Mouse (Mus musculus) lung, adult 2 months (tissue): ENCODE measurements around the gene Dio3. TPM values are rescaled to one million over a fixed set of nuclear protein-coding genes. Genes with fewer than 3 reads are reported as not detected.

Source experiments
- DNase-seq: peaks from one replicate; pipeline ENCODE4 v3.0.0; 2022
- H3K4me1 ChIP-seq: fragments of 200-500 bp; 2 replicates; pipeline ENCODE4 v1.6.1; 2011; ENCODE audit warnings: low read length; ENCODE audit not compliant: control insufficient read depth, insufficient read depth
- H3K4me3 ChIP-seq: fragments of 200-500 bp; replicated peaks from 2 replicates; pipeline ENCODE3; 2011; ENCODE audit warnings: low read depth, mild to moderate bottlenecking, control low read depth, low read length; ENCODE audit errors: extremely low read depth
- CTCF ChIP-seq: fragments of 200-500 bp; IDR thresholded peaks from 2 replicates; pipeline ENCODE4 v1.5.1; 2011; ENCODE audit warnings: mild to moderate bottlenecking, low read length, control low read depth; ENCODE audit not compliant: insufficient read depth
- POLR2A ChIP-seq: fragments of 200-500 bp; IDR thresholded peaks from 2 replicates; pipeline ENCODE4 v1.6.1; 2011; ENCODE audit warnings: low read depth, mild to moderate bottlenecking, control low read depth, low read length, borderline replicate concordance; ENCODE audit errors: extremely low read depth
- WGBS: fragments of 180-500 bp; shearing (Covaris S2); methylation state at CpG from one replicate; pipeline ENCODE4 v1.1.7; 2018; 5-methylcytosine and 5-hydroxymethylcytosine counted together
- polyA plus RNA-seq: library from polyadenylated mRNA; depleted of rRNA; stranded (reverse); fragments of >200 nt; gene quantifications from 2 replicates; pipeline ENCODE4 v1.2.3, GENCODE M21; 2012

Gene Dio3
- polyA plus RNA-seq, 1 experiment: 0.25 TPM

DNA sequence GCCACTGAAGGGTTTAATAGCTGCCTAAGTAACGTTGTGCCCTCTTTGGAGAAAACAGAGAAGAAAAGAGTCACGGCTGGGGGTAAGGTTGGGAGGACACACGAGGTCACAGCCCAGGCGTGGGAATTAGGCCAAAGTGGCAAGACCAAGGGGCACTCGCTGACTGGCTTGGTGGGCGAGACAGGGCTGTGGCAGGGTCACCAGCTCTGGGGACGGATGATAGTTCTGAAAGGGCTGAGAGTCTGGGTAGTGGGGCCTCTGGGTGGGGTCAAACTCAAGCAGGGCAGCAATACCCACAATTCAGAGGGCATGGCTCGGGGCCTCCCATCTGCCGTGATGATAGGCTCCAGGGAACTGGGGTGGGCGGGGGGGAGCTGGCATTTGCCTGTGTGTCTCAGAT lies 23.1 kb upstream of the Dio3 start:
- no peak for DNase-seq
- 71% methylated on average over 10 of the region's 10 CpGs for WGBS
- TF ChIP-seq CTCF (no peak), POLR2A (no peak)
- no peaks in the 10 kb centered on the region for H3K4me1 ChIP-seq
- H3K4me3 ChIP-seq: no peak overlapping the region

DNA sequence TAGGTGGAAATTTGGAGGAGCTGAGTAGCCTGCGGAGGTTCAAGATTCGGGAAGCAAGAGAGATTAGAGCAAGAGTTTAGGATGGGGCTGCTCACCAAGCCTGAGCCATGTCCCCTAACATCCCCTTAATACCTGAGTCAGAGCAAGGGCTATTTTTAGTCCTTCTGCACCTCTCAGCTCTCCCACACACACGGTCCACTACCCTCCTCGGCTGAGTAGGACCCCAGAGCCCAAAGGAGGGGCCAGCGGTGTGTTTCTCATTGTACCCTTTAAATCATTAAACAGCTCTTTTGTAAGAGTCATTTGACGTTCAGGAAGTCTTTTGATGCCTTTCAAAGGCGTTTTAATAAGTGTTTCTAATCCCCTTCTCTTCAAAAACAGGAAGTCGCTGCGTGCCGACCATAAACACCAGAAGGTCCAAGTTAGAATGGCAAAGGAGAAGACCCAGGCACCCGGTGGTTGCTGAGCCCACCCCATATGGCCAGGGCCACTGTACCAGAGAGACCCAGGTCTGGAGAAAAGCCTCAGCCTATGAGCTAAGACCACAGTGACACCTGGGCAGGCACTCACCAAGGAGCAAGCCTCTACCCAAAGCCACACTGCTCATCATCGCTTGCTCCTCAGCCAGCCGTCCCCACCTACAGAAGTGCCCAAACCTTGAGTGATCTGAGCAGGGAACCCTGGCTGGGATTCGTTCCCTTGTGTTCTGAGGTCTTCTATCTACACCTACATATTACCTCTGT lies 22.2 kb upstream of the Dio3 start:
- no peak overlapping the region for H3K4me3 ChIP-seq
- WGBS: 37% methylated on average over 14 of the region's 14 CpGs
- no peaks in the 10 kb centered on the region for H3K4me1 ChIP-seq
- TF ChIP-seq CTCF (no peak), POLR2A (no peak)
- no peak for DNase-seq

DNA sequence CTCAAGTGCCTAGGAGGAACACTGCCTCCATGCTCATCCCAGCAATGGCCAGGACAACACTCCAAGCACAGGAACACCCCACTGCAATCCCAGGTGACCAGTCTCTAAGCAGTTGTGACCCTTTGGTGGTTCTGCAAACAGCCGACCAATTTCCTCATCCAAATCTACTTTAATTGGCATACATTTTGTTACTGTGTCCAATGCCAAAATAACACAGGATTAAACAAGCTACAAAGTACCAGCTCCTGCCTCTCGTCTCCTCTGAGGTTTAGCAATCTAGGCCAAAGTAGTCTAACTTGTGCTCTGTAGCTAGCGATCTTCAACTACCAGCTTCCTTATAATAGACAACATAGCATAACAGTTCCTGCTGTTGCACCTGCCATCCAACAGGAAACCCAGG lies 10.6 kb upstream of the Dio3 start:
- H3K4me3 ChIP-seq: no peak overlapping the region
- TF ChIP-seq POLR2A: no peak
- no peak for TF ChIP-seq CTCF
- DNase-seq: no peak
- WGBS: 74% methylated on average over 3 of the region's 3 CpGs
- no peaks in the 10 kb centered on the region for H3K4me1 ChIP-seq

DNA sequence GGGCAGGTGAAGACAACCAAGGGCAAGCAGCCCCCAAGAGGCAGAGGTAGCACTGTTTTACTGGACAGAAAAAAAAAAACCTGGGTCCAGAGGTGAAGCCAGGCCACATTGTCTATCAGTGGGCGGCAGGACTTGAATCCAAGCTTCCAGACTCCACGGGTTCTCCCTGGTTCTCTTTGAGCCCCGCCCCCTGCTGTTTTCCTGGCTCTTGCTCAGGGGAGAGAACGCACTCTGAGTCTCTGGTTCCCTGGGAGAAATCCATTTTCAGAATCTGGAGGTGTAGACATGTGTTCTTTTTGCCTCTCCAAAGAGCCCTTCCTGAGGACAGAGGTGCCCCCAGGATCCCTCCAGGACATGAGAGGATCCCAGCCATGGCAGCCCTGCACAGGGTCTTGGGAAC lies 9.2 kb upstream of the Dio3 start:
- Histone ChIP-seq H3K4me1 (no peaks in the 10 kb centered on the region), H3K4me3 (no peak overlapping the region)
- no peak for TF ChIP-seq CTCF
- TF ChIP-seq POLR2A: no peak
- 76% methylated on average over 4 of the region's 4 CpGs for WGBS
- DNase-seq: no peak

DNA sequence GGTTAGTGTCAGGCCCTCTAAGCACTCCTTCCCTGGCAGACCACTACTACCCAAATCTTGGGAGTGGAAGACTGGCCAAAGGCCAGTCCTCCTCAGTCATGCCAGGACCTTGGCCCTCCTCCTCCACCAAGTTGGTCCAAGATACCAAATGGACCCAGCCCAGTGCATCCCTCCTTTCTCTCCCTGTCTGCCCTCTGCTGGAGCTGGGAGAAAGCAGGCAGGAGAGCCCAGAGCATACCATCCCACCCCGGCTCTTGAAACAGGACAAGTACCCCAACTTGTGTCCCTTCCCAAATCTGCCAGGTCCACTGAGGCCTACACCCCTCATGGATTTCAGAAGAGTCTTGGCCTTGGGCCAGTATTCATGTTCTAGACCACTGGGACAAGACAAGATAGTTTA lies 2.8 kb upstream of the Dio3 start:
- no peak for DNase-seq
- Histone ChIP-seq H3K4me3 (no peak overlapping the region), H3K4me1 (no peaks in the 10 kb centered on the region)
- WGBS: 36% methylated on average over 1 of the region's 1 CpGs
- TF ChIP-seq POLR2A: no peak

DNA sequence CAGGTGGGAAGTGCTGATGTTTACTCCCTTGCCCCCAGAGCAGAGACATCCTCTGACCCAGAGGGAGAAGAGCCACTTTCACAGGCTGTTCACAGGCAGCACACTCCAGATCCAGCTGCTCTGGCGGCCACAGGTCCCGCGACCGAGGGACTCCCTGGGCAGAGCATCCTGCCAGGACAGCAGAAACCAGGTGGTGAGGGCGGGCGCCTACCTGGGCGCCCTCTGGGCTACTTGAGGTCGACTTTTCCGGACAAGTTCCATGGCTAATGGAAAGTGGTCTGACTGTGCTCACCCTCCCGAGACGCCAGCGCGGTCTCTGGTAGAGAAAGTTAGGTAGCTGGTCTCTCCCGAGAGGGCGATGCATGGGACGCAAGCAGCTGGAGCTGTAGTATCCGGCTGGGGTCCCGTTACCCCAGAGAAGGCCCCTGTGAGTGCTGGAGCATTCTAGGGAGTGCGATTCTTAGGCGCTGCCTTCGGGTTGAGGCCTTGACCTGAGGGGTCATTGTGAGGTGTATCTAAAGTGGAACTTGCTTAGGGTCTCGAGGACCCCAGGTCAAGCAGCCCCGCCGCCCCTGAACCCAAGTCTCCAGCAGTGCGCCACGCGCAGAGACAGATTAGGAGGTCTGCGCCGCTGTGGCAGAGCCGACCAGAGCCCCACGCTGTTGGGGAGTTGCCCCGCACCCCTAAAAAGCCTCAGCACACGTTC lies 1.5 kb upstream of the Dio3 start:
- TF ChIP-seq CTCF: no peak
- DNase-seq: peak; percentile 9
- Histone ChIP-seq H3K4me3 (no peak overlapping the region), H3K4me1 (no peaks in the 10 kb centered on the region)
- 6% methylated on average over 33 of the region's 33 CpGs for WGBS

DNA sequence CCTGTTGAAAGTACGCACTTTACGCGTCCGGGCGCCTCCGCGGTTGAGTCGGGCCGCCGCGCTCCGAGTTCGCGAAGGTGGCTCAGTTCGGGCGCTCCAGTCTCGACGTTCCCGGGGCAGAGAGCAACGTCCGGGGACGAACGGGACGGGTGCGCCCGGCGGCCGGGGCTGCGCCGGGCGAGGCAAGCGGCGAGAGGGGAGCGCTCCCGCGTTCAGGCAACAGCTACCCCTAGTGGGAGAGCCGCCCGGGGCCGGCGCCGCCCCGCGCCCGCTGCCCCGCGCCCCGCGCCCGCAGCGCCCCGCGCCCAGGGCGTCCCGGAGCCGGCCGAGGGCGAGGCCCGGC lies 932 bp upstream of the Dio3 start:
- DNase-seq: peak; percentile 14
- 1% methylated on average over 56 of the region's 58 CpGs for whole genome bisulfite sequencing
- TF ChIP-seq POLR2A: no peak
- no peak overlapping the region for H3K4me3 ChIP-seq
- no peaks in the 10 kb centered on the region for H3K4me1 ChIP-seq

DNA sequence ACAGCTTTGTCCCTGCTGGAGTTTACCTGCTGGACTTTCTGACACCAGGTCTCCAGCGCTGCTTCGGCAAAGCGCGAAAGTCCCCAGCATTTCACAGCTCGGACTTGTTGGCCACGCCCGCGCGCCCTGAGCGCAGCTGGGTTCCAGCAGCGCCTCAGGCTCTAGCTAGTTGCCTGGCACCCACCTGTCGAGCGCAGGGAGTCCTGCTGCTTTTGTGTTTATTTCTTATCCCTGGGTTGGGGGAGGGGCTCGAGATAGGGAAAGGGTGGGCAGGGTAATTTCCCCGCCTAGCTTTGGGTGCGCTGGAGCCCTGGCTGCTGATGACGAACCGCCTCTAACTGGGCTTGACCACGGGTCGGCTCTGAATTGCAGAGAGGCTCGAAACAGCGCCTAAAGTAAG lies 1.5 kb downstream of the Dio3 start:
- no peak for TF ChIP-seq POLR2A
- no peak for TF ChIP-seq CTCF
- H3K4me1 ChIP-seq: no peaks in the 10 kb centered on the region
- WGBS: 3% methylated on average over 22 of the region's 22 CpGs
- DNase-seq: no peak
- H3K4me3 ChIP-seq: no peak overlapping the region

DNA sequence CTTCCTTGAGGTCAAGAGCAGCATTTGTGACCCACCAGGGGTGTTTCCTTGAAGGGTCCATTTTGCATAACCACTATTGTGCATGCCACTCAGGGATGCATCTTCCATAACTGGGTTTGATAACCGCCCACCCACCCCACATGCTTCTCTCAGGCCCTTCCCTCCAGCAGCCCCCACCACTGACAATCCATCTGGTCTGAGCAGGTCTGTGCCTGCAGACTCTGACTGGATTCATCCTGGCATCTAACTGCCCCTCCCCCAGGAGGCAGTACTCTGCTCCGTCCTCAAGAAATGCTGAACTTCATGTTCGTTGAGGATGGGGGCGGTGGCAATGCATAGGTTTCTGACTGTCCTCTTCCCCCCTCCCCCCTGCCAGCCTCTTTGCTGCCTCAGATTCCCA lies 4.9 kb downstream of the Dio3 start:
- no peak overlapping the region for H3K4me3 ChIP-seq
- no peaks in the 10 kb centered on the region for H3K4me1 ChIP-seq
- WGBS: 16% methylated on average over 4 of the region's 4 CpGs
- TF ChIP-seq CTCF (no peak), POLR2A (no peak)
- DNase-seq: no peak

DNA sequence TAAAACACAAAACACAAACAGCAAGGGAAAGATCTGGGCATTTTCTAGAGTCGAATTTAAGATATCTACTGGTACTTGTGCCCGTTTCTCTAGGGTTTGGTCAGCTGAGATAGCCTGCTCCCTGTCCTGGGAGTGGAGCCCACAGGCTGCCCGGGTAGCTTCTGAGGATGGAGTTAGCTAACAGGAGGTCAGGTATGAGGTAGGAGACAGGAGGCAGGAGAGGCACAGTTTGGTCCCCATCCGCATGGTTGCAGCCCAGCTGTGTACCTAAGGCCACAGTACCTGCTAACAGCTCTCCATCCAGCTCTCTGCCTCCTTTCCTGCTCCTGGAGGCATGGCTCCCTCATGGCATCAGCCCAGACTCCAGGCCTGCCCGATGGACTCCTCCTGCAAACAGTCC lies 13.9 kb downstream of the Dio3 start:
- no peak overlapping the region for H3K4me3 ChIP-seq

More for the DNA sequence above, 13.9 kb downstream of the Dio3 start:
- no peak for TF ChIP-seq POLR2A
- TF ChIP-seq CTCF: no peak
- no peak for DNase-seq
- no peaks in the 10 kb centered on the region for H3K4me1 ChIP-seq
- WGBS: 73% methylated on average over 5 of the region's 5 CpGs
